Mouse (Mus musculus): Measurements from ENCODE around the gene Pde4d.

Gene Pde4d

GRCm38 (mm10) chr13:109909111-109909510 is 1459.4 kb downstream of the Pde4d start:
- DNase-seq, result no peak

- DNase-seq, result no peak
Observed at GRCm38 (mm10) chr13:109910915-109911314, 1461.2 kb downstream of the Pde4d start.

GRCm38 (mm10) chr13:109912635-109913034 is 1462.9 kb downstream of the Pde4d start:
- no peak for DNase-seq

- no peak for DNase-seq
Observed at GRCm38 (mm10) chr13:109914246-109914645, 1464.5 kb downstream of the Pde4d start.

- peak; percentile 40 for DNase-seq
Observed at GRCm38 (mm10) chr13:109914846-109915245, 1465.1 kb downstream of the Pde4d start.

- DNase-seq, result no peak
Observed at GRCm38 (mm10) chr13:109915501-109915900, 1465.8 kb downstream of the Pde4d start.

GRCm38 (mm10) chr13:109915964-109916363 is 1466.2 kb downstream of the Pde4d start:
- DNase-seq, result no peak

GRCm38 (mm10) chr13:109917551-109917950 is 1467.8 kb downstream of the Pde4d start:
- DNase-seq, result no peak

GRCm38 (mm10) chr13:109918631-109919030 is 1468.9 kb downstream of the Pde4d start:
- no peak for DNase-seq

- DNase-seq, result no peak
Observed at GRCm38 (mm10) chr13:109920256-109920655, 1470.5 kb downstream of the Pde4d start.

GRCm38 (mm10) chr13:109921336-109922038 is 1471.7 kb downstream of the Pde4d start:
- DNase-seq, result no peak

GRCm38 (mm10) chr13:109922228-109922627 is 1472.5 kb downstream of the Pde4d start:
- peak; percentile 61 for DNase-seq

GRCm38 (mm10) chr13:109922782-109923181 is 1473.0 kb downstream of the Pde4d start:
- no peak for DNase-seq

- no peak for DNase-seq
Observed at GRCm38 (mm10) chr13:109924771-109925170, 1475.0 kb downstream of the Pde4d start.

GRCm38 (mm10) chr13:109926277-109926920 is 1476.7 kb downstream of the Pde4d start:
- DNase-seq, result peak; percentile 41

- no peak for DNase-seq
Observed at GRCm38 (mm10) chr13:109927782-109928181, 1478.0 kb downstream of the Pde4d start.

GRCm38 (mm10) chr13:109932688-109933087 is 1482.9 kb downstream of the Pde4d start:
- DNase-seq, result no peak

- DNase-seq, result no peak
Observed at GRCm38 (mm10) chr13:109933554-109933953, 1483.8 kb downstream of the Pde4d start.

GRCm38 (mm10) chr13:109936866-109937265 is 1487.1 kb downstream of the Pde4d start:
- no peak for DNase-seq

- no peak for DNase-seq
Observed at GRCm38 (mm10) chr13:109944822-109945551, 1495.2 kb downstream of the Pde4d start.

- no peak for DNase-seq
Observed at GRCm38 (mm10) chr13:109951466-109951865, 1501.7 kb downstream of the Pde4d start.

- no peak for DNase-seq
Observed at GRCm38 (mm10) chr13:109954189-109954588, 1504.4 kb downstream of the Pde4d start.

- DNase-seq, result no peak
Observed at GRCm38 (mm10) chr13:109957953-109958352, 1508.2 kb downstream of the Pde4d start.
